Mouse (Mus musculus) gastrocnemius, adult 18-20 months (tissue): ENCODE results near the gene Gm42715. TPM values are rescaled to one million over a fixed set of nuclear protein-coding genes. Genes with fewer than 3 reads are reported as not detected.

Experiments used
- microRNA-seq: library from miRNA; unstranded; fragments of <30 nt; microRNA quantifications from one replicate; pipeline ENCODE4 v1.2.0, GENCODE M21; 2021
- total RNA-seq, 2 experiments: library from RNA; stranded (reverse); gene quantifications; 2 replicates each; pipeline ENCODE4 v1.2.3; 2021

Gm42715 gene
- total RNA-seq, 2 experiments from 2014 or later, result 2.8 to 3.8 TPM

Small RNAs within 50 kb of the gene (microRNA-seq; reads per million reads assigned to microRNA genes)
- not detected for gene Gm47278
- not detected for gene Mir7060

Other genes starting within 250 kb of the Gm42715 start
- gene Sephs2, start 245.5 kb upstream of the Gm42715 start, total RNA-seq, result 10 to 100 TPM; 34.7 to 34.9 TPM
- under 1 TPM; 0.21 to 0.33 TPM for gene Itgal, start 223.3 kb upstream of the Gm42715 start, total RNA-seq
- 10 to 100 TPM; 36.4 to 41.6 TPM for gene Zfp768, start 174.0 kb upstream of the Gm42715 start, total RNA-seq
- gene Zfp747, start 143.5 kb upstream of the Gm42715 start, total RNA-seq, result 1 to 10 TPM; 2.4 to 2.6 TPM
- 1 to 10 TPM; 1.8 to 2.2 TPM for gene 9130019O22Rik, start 132.4 kb upstream of the Gm42715 start, total RNA-seq
- gene E430018J23Rik, start 126.0 kb upstream of the Gm42715 start, total RNA-seq, result 1 to 10 TPM; 1.7 to 1.8 TPM
- 1 to 10 TPM; 1.6 to 1.9 TPM for gene Zfp764, start 112.8 kb upstream of the Gm42715 start, total RNA-seq
- gene Zfp688, start 97.5 kb upstream of the Gm42715 start, total RNA-seq, result 1 to 10 TPM; 1.4 to 2.1 TPM
- gene Zfp689, start 70.4 kb upstream of the Gm42715 start, total RNA-seq, result under 1 TPM; 0.76 to 0.82 TPM
- 10 to 100 TPM; 16.5 to 19.4 TPM for gene Prr14, start 60.0 kb upstream of the Gm42715 start, total RNA-seq
- gene Fbrs, start 40.4 kb upstream of the Gm42715 start, total RNA-seq, result 10 to 100 TPM; 25.2 to 26.6 TPM
- gene Srcap, start 7.6 kb upstream of the Gm42715 start, total RNA-seq, result 10 to 100 TPM; 46.5 to 46.6 TPM
- not detected for gene Tmem265, start 41.8 kb downstream of the Gm42715 start, total RNA-seq
- 10 to 100 TPM in 1 of 2 experiments, 1 to 10 TPM in 1; 9.0 to 10.4 TPM for gene Phkg2, start 53.8 kb downstream of the Gm42715 start, total RNA-seq
- gene Ccdc189, start 69.0 kb downstream of the Gm42715 start, total RNA-seq, result 1 to 10 TPM; 2.9 to 3.3 TPM
- gene Rnf40, start 69.2 kb downstream of the Gm42715 start, total RNA-seq, result 10 to 100 TPM; 30.5 to 33.4 TPM
- 1 to 10 TPM; 7.4 to 9.5 TPM for gene Zfp629, start 96.2 kb downstream of the Gm42715 start, total RNA-seq
- gene Bcl7c, start 189.3 kb downstream of the Gm42715 start, total RNA-seq, result 10 to 100 TPM; 26.2 to 37.9 TPM
- 10 to 100 TPM; 17.3 to 17.5 TPM for gene Ctf1, start 193.2 kb downstream of the Gm42715 start, total RNA-seq
- not detected for gene Ctf2, start 212.6 kb downstream of the Gm42715 start, total RNA-seq
- 1 to 10 TPM; 1.4 to 1.7 TPM for gene Fbxl19, start 225.0 kb downstream of the Gm42715 start, total RNA-seq